Mouse (Mus musculus) forebrain, embryonic 13.5 days (tissue): Measurements from ENCODE around the gene Ell. TPM values are rescaled to one million over a fixed set of nuclear protein-coding genes. Genes with fewer than 3 reads are reported as not detected.
"Not testable (repeated sequence)": the region's sequence is repeated elsewhere in the genome, so short reads cannot be mapped to it uniquely, and the experiment has no call there.

Experiments used
- ATAC-seq: fragments of 200-750 bp; cut with Nextera tagmentation; 2 replicates; pipeline ENCODE4 v1.8.0; 2017
- H3K27ac ChIP-seq: fragments of 300-500 bp; sonication (generic); 2 replicates; pipeline ENCODE4 v1.5.1; 2015; ENCODE audit warnings: inconsistent platforms, mild to moderate bottlenecking, moderate library complexity
- H3K27me3 ChIP-seq: fragments of 300-500 bp; sonication (generic); 2 replicates; pipeline ENCODE4 v1.6.1; 2015; ENCODE audit warnings: mild to moderate bottlenecking, inconsistent platforms
- H3K36me3 ChIP-seq: fragments of 300-500 bp; sonication (generic); 2 replicates; pipeline ENCODE4 v1.6.1; 2015; ENCODE audit warnings: mild to moderate bottlenecking, inconsistent platforms; ENCODE audit not compliant: poor library complexity, severe bottlenecking
- H3K4me1 ChIP-seq: fragments of 300-500 bp; sonication (generic); 2 replicates; pipeline ENCODE4 v1.6.1; 2015; ENCODE audit warnings: inconsistent platforms
- H3K4me2 ChIP-seq: fragments of 300-500 bp; sonication (generic); 2 replicates; pipeline ENCODE4 v1.6.1; 2015; ENCODE audit warnings: inconsistent platforms, mild to moderate bottlenecking, moderate library complexity
- H3K4me3 ChIP-seq: fragments of 300-500 bp; sonication (generic); 2 replicates; pipeline ENCODE4 v1.5.1; 2015; ENCODE audit warnings: mild to moderate bottlenecking, inconsistent platforms
- H3K9ac ChIP-seq: fragments of 300-500 bp; sonication (generic); 2 replicates; pipeline ENCODE4 v1.6.1; 2015; ENCODE audit warnings: mild to moderate bottlenecking, inconsistent platforms
- H3K9me3 ChIP-seq: fragments of 300-500 bp; sonication (generic); replicated peaks from 2 replicates; pipeline ENCODE4 v1.6.1; 2016; ENCODE audit warnings: inconsistent platforms
- WGBS: fragments of 180-500 bp; shearing (Covaris S2); methylation state at CpG from one replicate; pipeline ENCODE4 v1.1.7; 2015; 5-methylcytosine and 5-hydroxymethylcytosine counted together
- polyA plus RNA-seq: library from polyadenylated mRNA; unstranded; fragments of >200 nt; fragmentation: Nextera tagmentation; extraction: Ambion mirVana; gene quantifications from 2 replicates; pipeline ENCODE4 v1.2.1, GENCODE M21; 2015

Ell gene
- polyA plus RNA-seq, 1 experiment from 2014 or later: 16.6 TPM

GRCm38 (mm10) chr8:70584606-70585257 lies 45.5 kb downstream of the Ell start:
- WGBS: 95% methylated on average over 9 of the region's 9 CpGs
- no peaks in the 10 kb centered on the region for H3K4me1 ChIP-seq
- H3K9ac ChIP-seq: no peak overlapping the region
- H3K27me3 ChIP-seq: no peaks in the 10 kb centered on the region
- no peak overlapping the region for H3K27ac ChIP-seq
- no peak overlapping the region for H3K4me3 ChIP-seq
- no peak for ATAC-seq
- H3K9me3 ChIP-seq: no peaks in the 10 kb centered on the region
- no peak overlapping the region for H3K4me2 ChIP-seq
- peaks cover 97% of the 10 kb centered on the region for H3K36me3 ChIP-seq

DNA sequence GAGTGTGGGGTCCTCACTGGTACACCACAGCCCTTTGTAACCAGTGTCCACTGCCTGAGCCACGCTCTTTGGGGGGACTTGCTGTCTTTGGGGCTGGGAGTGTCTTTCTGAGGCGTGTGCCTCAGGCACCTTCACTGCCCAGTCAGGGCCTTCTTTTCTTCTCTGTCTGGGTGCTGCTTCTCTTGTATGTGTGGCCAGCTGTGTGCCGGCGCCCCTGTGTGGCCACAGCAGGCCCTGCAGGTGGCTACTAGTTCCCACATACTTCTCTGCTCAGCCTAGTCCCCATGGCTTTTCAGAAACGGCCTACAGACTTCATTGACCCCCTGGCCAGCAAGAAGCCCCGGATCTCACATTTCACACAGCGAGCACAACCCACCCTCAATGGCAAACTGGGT lies 46.0 kb downstream of the Ell start:
- Histone ChIP-seq H3K4me2 (no peak overlapping the region), H3K4me1 (no peaks in the 10 kb centered on the region), H3K4me3 (no peak overlapping the region), H3K9me3 (no peaks in the 10 kb centered on the region), H3K27me3 (no peaks in the 10 kb centered on the region), H3K9ac (no peak overlapping the region), H3K27ac (no peak overlapping the region), H3K36me3 (peaks cover 98% of the 10 kb centered on the region)
- ATAC-seq: peak; percentile 63
- 30% methylated on average over 7 of the region's 7 CpGs for WGBS

GRCm38 (mm10) chr8:70587955-70588354 lies 48.7 kb downstream of the Ell start:
- not testable (repeated sequence) for H3K4me2 ChIP-seq, H3K27me3 ChIP-seq, H3K4me1 ChIP-seq, H3K9ac ChIP-seq, H3K9me3 ChIP-seq, ATAC-seq, H3K27ac ChIP-seq, H3K4me3 ChIP-seq
- peaks cover 95% of the 10 kb centered on the region for H3K36me3 ChIP-seq
- 93% methylated on average over 4 of the region's 4 CpGs for WGBS

- Histone ChIP-seq H3K4me2 (no peak overlapping the region), H3K9ac (no peak overlapping the region), H3K4me1 (peaks cover 25% of the 10 kb centered on the region), H3K9me3 (no peaks in the 10 kb centered on the region), H3K27me3 (peaks cover 9% of the 10 kb centered on the region; the same call in 1 of the 2 replicates), H3K4me3 (no peak overlapping the region), H3K27ac (no peak overlapping the region), H3K36me3 (peaks cover 68% of the 10 kb centered on the region)
- 92% methylated on average over 12 of the region's 12 CpGs for WGBS
- no peak for ATAC-seq
Measured at GRCm38 (mm10) chr8:70591569-70591968, 52.3 kb downstream of the Ell start.

- H3K4me1 ChIP-seq: peaks cover 41% of the 10 kb centered on the region
- no peak overlapping the region for H3K27ac ChIP-seq
- WGBS: 60% methylated on average over 8 of the region's 8 CpGs
- no peaks in the 10 kb centered on the region for H3K9me3 ChIP-seq
- peak overlapping the region; percentile 98 for H3K4me2 ChIP-seq
- H3K9ac ChIP-seq: 0 out of 2 replicates have a peak overlapping the region, but pooled peaks have one; percentile 1
- peaks cover 59% of the 10 kb centered on the region for H3K36me3 ChIP-seq
- ATAC-seq: no peak
- H3K4me3 ChIP-seq: no peak overlapping the region
- H3K27me3 ChIP-seq: peaks cover 16% of the 10 kb centered on the region; the same call in 1 of the 2 replicates
Measured at GRCm38 (mm10) chr8:70593173-70593572, 53.9 kb downstream of the Ell start.

- Histone ChIP-seq H3K4me2 (peak within 1 kb of the TSS; percentile 98), H3K27me3 (peaks cover 16% of the 10 kb centered on the region; the same call in 1 of the 2 replicates), H3K4me3 (peak within 1 kb of the TSS; percentile 66), H3K9me3 (no peaks in the 10 kb centered on the region), H3K36me3 (peaks cover 51% of the 10 kb centered on the region), H3K4me1 (peaks cover 50% of the 10 kb centered on the region), H3K9ac (peak within 1 kb of the TSS; percentile 79), H3K27ac (peak within 1 kb of the TSS; percentile 66)
- peak; percentile 84 for ATAC-seq
- WGBS: under 1% methylated on average over 38 of the region's 40 CpGs
Measured at GRCm38 (mm10) chr8:70593961-70594609, 54.8 kb downstream of the Ell start, which contains the start of gene Isyna1. TSS of gene Isyna1 (plus strand) at chr8:70594373.

DNA sequence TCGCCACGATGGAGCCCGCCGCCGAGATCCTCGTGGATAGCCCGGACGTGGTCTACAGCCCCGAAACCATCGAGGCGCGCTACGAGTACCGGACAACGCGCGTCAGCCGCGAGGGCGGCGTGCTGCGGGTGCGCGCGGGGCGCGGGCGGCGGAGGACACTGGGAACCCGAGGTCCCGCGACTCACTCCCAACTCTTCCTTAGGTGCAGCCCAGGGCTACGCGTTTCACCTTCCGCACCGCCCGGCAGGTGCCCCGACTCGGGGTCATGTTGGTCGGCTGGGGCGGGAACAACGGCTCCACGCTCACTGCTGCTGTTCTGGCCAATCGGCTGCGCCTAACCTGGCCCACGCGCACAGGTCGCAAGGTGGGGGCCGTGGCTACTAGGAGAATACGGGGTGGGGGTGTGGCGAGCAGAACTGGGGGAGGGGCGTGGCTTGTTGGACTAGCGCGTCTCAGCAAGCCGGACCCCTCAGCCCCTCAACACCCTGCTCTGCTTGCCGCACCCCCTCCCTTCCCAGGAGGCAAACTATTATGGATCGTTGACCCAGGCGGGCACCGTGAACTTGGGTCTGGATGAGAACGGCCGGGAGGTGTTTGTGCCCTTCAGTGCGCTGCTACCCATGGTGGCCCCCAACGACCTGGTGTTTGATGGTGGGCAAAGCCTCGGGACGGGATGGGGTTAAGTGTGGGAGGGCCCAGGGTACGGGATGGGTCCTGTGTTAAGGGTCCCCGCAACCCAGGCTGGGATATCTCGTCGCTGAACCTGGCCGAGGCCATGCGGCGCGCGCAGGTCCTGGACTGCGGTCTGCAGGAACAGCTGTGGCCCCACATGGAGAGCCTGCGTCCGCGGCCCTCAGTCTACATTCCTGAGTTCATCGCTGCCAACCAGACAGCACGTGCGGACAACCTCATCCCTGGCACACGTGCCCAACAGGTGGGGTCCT lies 55.6 kb downstream of the Ell start:
- peak overlapping the region; percentile 98 for H3K4me2 ChIP-seq
- H3K36me3 ChIP-seq: peaks cover 43% of the 10 kb centered on the region
- peaks cover 16% of the 10 kb centered on the region; the same call in 1 of the 2 replicates for H3K27me3 ChIP-seq
- peaks cover 58% of the 10 kb centered on the region for H3K4me1 ChIP-seq
- peak overlapping the region; percentile 79 for H3K9ac ChIP-seq
- no peaks in the 10 kb centered on the region for H3K9me3 ChIP-seq
- 12% methylated on average over 80 of the region's 82 CpGs for WGBS
- peak overlapping the region; percentile 66 for H3K4me3 ChIP-seq
- H3K27ac ChIP-seq: peak overlapping the region; percentile 66
- ATAC-seq: peak; percentile 5

- H3K27me3 ChIP-seq: peaks cover 16% of the 10 kb centered on the region; the same call in 1 of the 2 replicates
- 93% methylated on average over 12 of the region's 12 CpGs for WGBS
- H3K9ac ChIP-seq: no peak overlapping the region
- ATAC-seq: no peak
- peak overlapping the region; percentile 98; the same call in 1 of the 2 replicates for H3K4me2 ChIP-seq
- no peak overlapping the region for H3K27ac ChIP-seq
- H3K4me1 ChIP-seq: peaks cover 67% of the 10 kb centered on the region
- H3K36me3 ChIP-seq: peaks cover 34% of the 10 kb centered on the region
- H3K9me3 ChIP-seq: no peaks in the 10 kb centered on the region
- peak overlapping the region; percentile 66 for H3K4me3 ChIP-seq
Measured at GRCm38 (mm10) chr8:70595811-70596210, 56.6 kb downstream of the Ell start.

- 93% methylated on average over 18 of the region's 18 CpGs for WGBS
- peaks cover 30% of the 10 kb centered on the region for H3K36me3 ChIP-seq
- no peak for ATAC-seq
Measured at GRCm38 (mm10) chr8:70596216-70596615, 57.0 kb downstream of the Ell start.

GRCm38 (mm10) chr8:70596775-70597416 lies 57.6 kb downstream of the Ell start:
- Histone ChIP-seq H3K4me2 (peak overlapping the region; percentile 90), H3K4me3 (peak overlapping the region; percentile 49)

More at GRCm38 (mm10) chr8:70596216-70596615, 57.0 kb downstream of the Ell start:
- peaks cover 71% of the 10 kb centered on the region for H3K4me1 ChIP-seq
- no peak overlapping the region for H3K27ac ChIP-seq
- no peak overlapping the region; the same call in 1 of the 2 replicates for H3K4me3 ChIP-seq
- no peaks in the 10 kb centered on the region for H3K9me3 ChIP-seq
- H3K4me2 ChIP-seq: no peak overlapping the region
- H3K9ac ChIP-seq: no peak overlapping the region
- H3K27me3 ChIP-seq: peaks cover 16% of the 10 kb centered on the region; the same call in 1 of the 2 replicates

More at GRCm38 (mm10) chr8:70596775-70597416, 57.6 kb downstream of the Ell start:
- ATAC-seq: no peak
- Histone ChIP-seq H3K9me3 (no peaks in the 10 kb centered on the region), H3K27ac (no peak overlapping the region), H3K4me1 (peaks cover 78% of the 10 kb centered on the region), H3K36me3 (peaks cover 26% of the 10 kb centered on the region), H3K9ac (peak overlapping the region; percentile 79; the same call in 1 of the 2 replicates), H3K27me3 (peaks cover 16% of the 10 kb centered on the region; the same call in 1 of the 2 replicates)
- 83% methylated on average over 17 of the region's 17 CpGs for WGBS
